Comparison of ENCODE assay signal across 10 mouse cellular contexts in genomic region chr11:68398891-68399547, GRCm38 (mm10). TPM values are rescaled to one million over a fixed set of nuclear protein-coding genes. Genes with fewer than 3 reads are reported as not detected.
DNase-seq lines count a peak whose midpoint lies in the region; ATAC-seq lines count a peak whose summit lies in the region.
"Had no signal": no experiment of that assay in that cellular context is flagged by ENCODE, and none has a peak within 500 bp of the region (broad histone marks: within the 10 kb centered on the region; RNA-seq: fewer than 3 reads in every experiment).

No protein-coding gene starts in this region.

- H3K27me3 ChIP-seq in heart, embryonic 10.5 days (ENCODE audit: insufficient read depth, poor library complexity, severe bottlenecking) = peaks cover 100% of the 10 kb centered on the region
- H3K27me3 ChIP-seq in hindbrain, embryonic 12.5 days = peaks cover 87% of the 10 kb centered on the region
- peaks cover 98% of the 10 kb centered on the region for H3K27me3 ChIP-seq in midbrain, embryonic 12.5 days

- ATAC-seq in hindbrain, embryonic 12.5 days (ENCODE audit: low FRiP score) = no peak
- no peak for ATAC-seq in midbrain, embryonic 12.5 days (ENCODE audit: low FRiP score, low read depth)
- no peak for ATAC-seq in activated CD4-positive, CD25-positive, alpha-beta regulatory T cell, adult 4 months

- 0 out of 2 replicates have a peak overlapping the region, but pooled peaks have one; percentile 65 for H3K9ac ChIP-seq in hindbrain, embryonic 12.5 days
- H3K9ac ChIP-seq in midbrain, embryonic 12.5 days (replicated peaks) = no peak overlapping the region; the same call in 1 of the 2 replicates

- no peaks in the 10 kb centered on the region for H3K36me3 ChIP-seq in heart, embryonic 10.5 days
- H3K36me3 ChIP-seq in hindbrain, embryonic 12.5 days = no peaks in the 10 kb centered on the region
- no peaks in the 10 kb centered on the region for H3K36me3 ChIP-seq in midbrain, embryonic 12.5 days

- DNase-seq in heart, embryonic 10.5 days (ENCODE audit: low spot score) = no peak
- no peak for DNase-seq in heart, adult 9 months (ENCODE audit: low spot score in 2 of 2)
- no peak for DNase-seq in urinary bladder, adult 18-20 months (ENCODE audit: low spot score in 2 of 2)
- no peak for DNase-seq in adrenal gland, adult 8-10 months

- peak overlapping the region; percentile 72 for H3K4me3 ChIP-seq in heart, embryonic 10.5 days
- H3K4me3 ChIP-seq in brown adipose tissue, adult 24 weeks (ENCODE audit: insufficient read depth, low read depth, low read length) = peak overlapping the region; percentile 54
- H3K4me3 ChIP-seq in hindbrain, embryonic 12.5 days = peak overlapping the region; percentile 46
- peak overlapping the region; percentile 53 for H3K4me3 ChIP-seq in midbrain, embryonic 12.5 days
- H3K4me3 ChIP-seq: erythroblast, embryonic 14.5 days had no signal

- WGBS in heart, embryonic 10.5 days = 8% methylated on average over 24 of the region's 24 CpGs
- 5% methylated on average over 24 of the region's 24 CpGs for WGBS in hindbrain, embryonic 12.5 days
- 5% methylated on average over 24 of the region's 24 CpGs for WGBS in midbrain, embryonic 12.5 days

- H3K27ac ChIP-seq in heart, embryonic 10.5 days = peak overlapping the region; percentile 84; the same call in 1 of the 2 replicates
- no peak overlapping the region for H3K27ac ChIP-seq in brown adipose tissue, adult 24 weeks (replicated peaks; ENCODE audit: low read depth, low read length)
- H3K27ac ChIP-seq in hindbrain, embryonic 12.5 days = peak overlapping the region; percentile 71
- H3K27ac ChIP-seq in midbrain, embryonic 12.5 days (replicated peaks) = peak overlapping the region; percentile 82

- H3K4me2 ChIP-seq in hindbrain, embryonic 12.5 days (replicated peaks) = peak overlapping the region; percentile 97
- peak overlapping the region; percentile 89 for H3K4me2 ChIP-seq in midbrain, embryonic 12.5 days (replicated peaks)

- no peaks in the 10 kb centered on the region for H3K9me3 ChIP-seq in heart, embryonic 10.5 days
- no peaks in the 10 kb centered on the region for H3K9me3 ChIP-seq in hindbrain, embryonic 12.5 days (replicated peaks)
- no peaks in the 10 kb centered on the region for H3K9me3 ChIP-seq in midbrain, embryonic 12.5 days

- H3K4me1 ChIP-seq in heart, embryonic 10.5 days = peaks cover 20% of the 10 kb centered on the region
- no peaks in the 10 kb centered on the region for H3K4me1 ChIP-seq in brown adipose tissue, adult 24 weeks (ENCODE audit: control insufficient read depth, insufficient read depth, insufficient read length, low read length)
- H3K4me1 ChIP-seq in hindbrain, embryonic 12.5 days = peaks cover 21% of the 10 kb centered on the region
- H3K4me1 ChIP-seq in midbrain, embryonic 12.5 days = peaks cover 26% of the 10 kb centered on the region

RNA-seq across cellular contexts. Expression of gene Ntn1, which starts 1.6 kb away (rescaled TPM):
- 7.0 and 16.2 TPM in 2 replicates for polyA plus RNA-seq in heart, embryonic 10.5 days (2016; fragmentation: Nextera tagmentation; extraction: Ambion mirVana)
- polyA plus RNA-seq in brown adipose tissue, adult 24 weeks (2012; ENCODE audit: insufficient read depth, insufficient read length, missing spikeins) = 6.1 and 7.6 TPM in 2 replicates
- polyA plus RNA-seq in hindbrain, embryonic 12.5 days (2016; fragmentation: Nextera tagmentation; extraction: Ambion mirVana) = 50.9 and 58.7 TPM in 2 replicates
- 26.6 and 34.6 TPM in 2 replicates for polyA plus RNA-seq in midbrain, embryonic 12.5 days (2016; fragmentation: Nextera tagmentation; extraction: Ambion mirVana)
- polyA plus RNA-seq in activated CD4-positive, CD25-positive, alpha-beta regulatory T cell, adult 4 months (2017; shearing (Covaris generic)) = under 1 TPM; 0.17 to 0.41 TPM
- total RNA-seq in adrenal gland, adult 8-10 months (2022) = 10 to 100 TPM; 14.3 to 20.8 (median 16.2) TPM
- total RNA-seq: neutrophil, adult 5-6 weeks had no signal
- polyA plus RNA-seq: erythroblast, embryonic 14.5 days had no signal

RNA-seq across cellular contexts. Expression of gene Pik3r5, which starts 32.9 kb away (rescaled TPM):
- polyA plus RNA-seq in heart, embryonic 10.5 days (2016; fragmentation: Nextera tagmentation; extraction: Ambion mirVana) = 0.07 and 0.48 TPM in 2 replicates
- 0.75 and 1.5 TPM in 2 replicates for polyA plus RNA-seq in brown adipose tissue, adult 24 weeks (2012; ENCODE audit: insufficient read depth, insufficient read length, missing spikeins)
- 0.81 and 1.0 TPM in 2 replicates for polyA plus RNA-seq in hindbrain, embryonic 12.5 days (2016; fragmentation: Nextera tagmentation; extraction: Ambion mirVana)
- polyA plus RNA-seq in midbrain, embryonic 12.5 days (2016; fragmentation: Nextera tagmentation; extraction: Ambion mirVana) = 0.34 and 0.63 TPM in 2 replicates
- 10 to 100 TPM; 17.1 to 20.0 TPM for polyA plus RNA-seq in activated CD4-positive, CD25-positive, alpha-beta regulatory T cell, adult 4 months (2017; shearing (Covaris generic))
- total RNA-seq in adrenal gland, adult 8-10 months (2022) = 1 to 10 TPM; 1.7 to 4.6 (median 2.9) TPM
